Mouse (Mus musculus) R1 (cell line): Measurements from ENCODE around the gene Ppp1r8.

Experiments used
- DNase-seq: peaks from one replicate; pipeline ENCODE4 v3.0.0-alpha.2; 2018; ENCODE audit warnings: low read depth, low spot score

The Ppp1r8 gene

GRCm38 (mm10) chr4:132778562-132779201 lies 64.3 kb downstream of the Ppp1r8 start:
- DNase-seq = no peak
